Mouse (Mus musculus) neural tube, embryonic 15.5 days (tissue): ENCODE results near the gene Alkbh5. TPM values are rescaled to one million over a fixed set of nuclear protein-coding genes. Genes with fewer than 3 reads are reported as not detected.
"Not testable (repeated sequence)": the region's sequence is repeated elsewhere in the genome, so short reads cannot be mapped to it uniquely, and the experiment has no call there.

Experiments
- ATAC-seq: fragments of 200-750 bp; cut with Nextera tagmentation; 2 replicates; pipeline ENCODE4 v1.8.0; 2017; ENCODE audit warnings: mild to moderate bottlenecking, moderate TSS enrichment, moderate library complexity; ENCODE audit not compliant: low FRiP score
- H3K27ac ChIP-seq: fragments of 300-500 bp; sonication (generic); replicated peaks from 2 replicates; pipeline ENCODE4 v1.5.1; 2015; ENCODE audit warnings: mild to moderate bottlenecking, inconsistent platforms
- H3K27me3 ChIP-seq: fragments of 300-500 bp; sonication (generic); replicated peaks from 2 replicates; pipeline ENCODE4 v1.6.1; 2015; ENCODE audit warnings: inconsistent platforms
- H3K36me3 ChIP-seq: fragments of 300-500 bp; sonication (generic); 2 replicates; pipeline ENCODE4 v1.6.1; 2015; ENCODE audit warnings: inconsistent platforms
- H3K4me1 ChIP-seq: fragments of 300-500 bp; sonication (generic); 2 replicates; pipeline ENCODE4 v1.6.1; 2015; ENCODE audit warnings: inconsistent platforms
- H3K4me2 ChIP-seq: fragments of 300-500 bp; sonication (generic); 2 replicates; pipeline ENCODE4 v1.6.1; 2015; ENCODE audit warnings: inconsistent platforms, mild to moderate bottlenecking, moderate library complexity
- H3K4me3 ChIP-seq: fragments of 300-500 bp; sonication (generic); replicated peaks from 2 replicates; pipeline ENCODE4 v1.5.1; 2015; ENCODE audit warnings: mild to moderate bottlenecking, inconsistent platforms
- H3K9ac ChIP-seq: fragments of 300-500 bp; sonication (generic); replicated peaks from 2 replicates; pipeline ENCODE4 v1.6.1; 2015; ENCODE audit warnings: mild to moderate bottlenecking, inconsistent platforms
- H3K9me3 ChIP-seq: fragments of 300-500 bp; sonication (generic); replicated peaks from 2 replicates; pipeline ENCODE4 v1.6.1; 2016; ENCODE audit warnings: inconsistent platforms
- WGBS: fragments of 180-500 bp; shearing (Covaris S2); methylation state at CpG from one replicate; pipeline ENCODE4 v1.1.7; 2015; ENCODE audit warnings: mixed read lengths; 5-methylcytosine and 5-hydroxymethylcytosine counted together
- polyA plus RNA-seq: library from polyadenylated mRNA; unstranded; fragments of >200 nt; fragmentation: Nextera tagmentation; extraction: Ambion mirVana; gene quantifications from 2 replicates; pipeline ENCODE4 v1.2.1, GENCODE M21; 2015

Alkbh5 gene
- polyA plus RNA-seq, 1 experiment from 2014 or later, result 18.6 TPM

- peaks cover 36% of the 10 kb centered on the region for H3K36me3 ChIP-seq
- H3K9me3 ChIP-seq, result no peaks in the 10 kb centered on the region
- H3K27ac ChIP-seq, result no peak overlapping the region
- H3K27me3 ChIP-seq, result no peaks in the 10 kb centered on the region
- H3K4me3 ChIP-seq, result no peak overlapping the region
- H3K4me2 ChIP-seq, result no peak overlapping the region
- 95% methylated on average over 3 of the region's 3 CpGs for WGBS
- no peak overlapping the region for H3K9ac ChIP-seq
- ATAC-seq, result no peak
- H3K4me1 ChIP-seq, result peaks cover 22% of the 10 kb centered on the region
Observed at GRCm38 (mm10) chr11:60548112-60548511, 11.9 kb downstream of the Alkbh5 start.

DNA sequence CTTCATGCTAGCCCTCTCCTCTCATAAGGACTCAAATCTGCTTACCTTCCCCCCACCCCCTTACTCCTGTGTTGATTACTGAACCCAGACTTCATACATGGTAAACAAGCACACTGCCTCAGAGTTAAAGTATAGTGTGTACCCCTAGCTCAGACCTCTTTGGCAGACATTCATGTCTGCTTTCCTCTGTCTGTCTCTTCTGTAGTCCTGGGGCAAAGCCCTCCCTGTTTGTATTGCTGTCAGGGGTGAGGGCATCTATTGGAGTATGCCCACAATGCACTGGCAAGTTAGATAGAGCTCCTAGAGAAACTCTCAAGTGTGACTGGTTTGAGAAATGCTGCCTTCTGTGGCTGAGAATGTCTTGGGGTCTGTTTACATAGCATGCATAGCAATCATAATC is 16.9 kb downstream of the Alkbh5 start:
- Histone ChIP-seq H3K4me2 (no peak overlapping the region), H3K27ac (no peak overlapping the region), H3K36me3 (peaks cover 68% of the 10 kb centered on the region), H3K4me3 (no peak overlapping the region), H3K4me1 (no peaks in the 10 kb centered on the region), H3K9me3 (no peaks in the 10 kb centered on the region), H3K27me3 (no peaks in the 10 kb centered on the region), H3K9ac (no peak overlapping the region)
- ATAC-seq, result no peak

GRCm38 (mm10) chr11:60557675-60558074 is 21.5 kb downstream of the Alkbh5 start:
- Histone ChIP-seq H3K9me3 (no peaks in the 10 kb centered on the region), H3K4me2 (no peak overlapping the region), H3K4me1 (no peaks in the 10 kb centered on the region), H3K27me3 (no peaks in the 10 kb centered on the region), H3K4me3 (no peak overlapping the region), H3K9ac (no peak overlapping the region), H3K27ac (no peak overlapping the region), H3K36me3 (peaks cover 40% of the 10 kb centered on the region)
- WGBS, result 91% methylated on average over 3 of the region's 3 CpGs
- ATAC-seq, result no peak

DNA sequence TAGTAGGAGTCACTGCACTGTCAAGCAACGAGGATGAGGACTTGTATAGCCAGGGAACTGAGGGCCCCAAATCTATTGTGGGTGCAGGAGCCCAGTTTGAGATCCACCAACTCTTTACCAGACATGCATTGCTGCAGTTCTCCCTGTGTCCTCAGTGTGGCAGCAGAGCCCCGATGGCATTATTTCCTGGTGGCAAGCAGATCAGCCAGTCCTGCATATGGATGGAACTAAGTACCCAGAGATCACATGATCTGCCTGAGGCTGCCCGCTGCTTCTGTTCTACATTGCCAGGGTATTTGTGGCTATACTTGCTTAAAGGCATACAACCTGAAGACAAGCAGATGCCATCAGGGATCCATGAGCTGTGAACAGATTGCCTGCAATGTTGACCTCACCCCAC is 23.2 kb downstream of the Alkbh5 start:
- 11% methylated on average over 3 of the region's 3 CpGs for WGBS
- ATAC-seq, result no peak; the same call in 1 of the 2 replicates

DNA sequence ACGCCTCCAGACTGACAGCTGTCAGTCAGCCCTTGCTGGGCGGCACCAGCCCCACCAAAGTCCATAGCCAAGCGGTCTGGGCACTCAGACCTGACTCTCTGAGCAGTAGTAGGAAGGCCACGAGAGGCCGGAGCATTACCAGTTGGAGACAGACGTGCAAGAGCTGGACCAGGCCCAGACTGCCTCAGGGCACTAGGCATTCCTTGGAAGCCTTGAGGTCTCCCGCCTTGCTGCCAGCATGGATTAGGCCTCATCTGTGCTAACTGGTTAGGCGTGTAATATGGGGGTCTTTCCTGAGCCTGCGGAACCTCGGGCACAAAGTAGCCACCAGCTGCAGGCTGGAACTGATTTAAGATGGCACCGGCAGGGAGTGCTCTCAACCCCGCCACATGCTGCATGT is 37.8 kb downstream of the Alkbh5 start:
- 79% methylated on average over 12 of the region's 12 CpGs for WGBS
- not testable (repeated sequence) for H3K4me2 ChIP-seq, H3K9me3 ChIP-seq, H3K36me3 ChIP-seq, H3K9ac ChIP-seq, H3K4me3 ChIP-seq, H3K4me1 ChIP-seq, H3K27ac ChIP-seq, H3K27me3 ChIP-seq, ATAC-seq

More for the DNA sequence above, 23.2 kb downstream of the Alkbh5 start:
- Histone ChIP-seq H3K27ac (no peak overlapping the region), H3K27me3 (no peaks in the 10 kb centered on the region), H3K36me3 (peaks cover 24% of the 10 kb centered on the region), H3K4me3 (no peak overlapping the region), H3K4me2 (no peak overlapping the region), H3K9me3 (no peaks in the 10 kb centered on the region), H3K4me1 (no peaks in the 10 kb centered on the region), H3K9ac (no peak overlapping the region)

Other genes with a start within 250 kb of the Alkbh5 start
- gene Tom1l2, start 183.5 kb upstream of the Alkbh5 start, polyA plus RNA-seq, result 66.3 and 68.9 TPM in 2 replicates
- 5.3 and 6.2 TPM in 2 replicates for gene Drc3, start 183.1 kb upstream of the Alkbh5 start, polyA plus RNA-seq
- 22.5 and 24.2 TPM in 2 replicates for gene Gid4, start 119.2 kb upstream of the Alkbh5 start, polyA plus RNA-seq
- 45.7 and 48.6 TPM in 2 replicates for gene Atpaf2, start 117.9 kb upstream of the Alkbh5 start, polyA plus RNA-seq
- gene Drg2, start 81.8 kb upstream of the Alkbh5 start, polyA plus RNA-seq, result 94.6 and 98.5 TPM in 2 replicates
- gene Myo15, start 67.0 kb upstream of the Alkbh5 start, polyA plus RNA-seq, result 0.28 TPM in 2 replicates
- gene Llgl1, start 163.3 kb downstream of the Alkbh5 start, polyA plus RNA-seq, result 35.0 and 36.4 TPM in 2 replicates
- gene Flii, start 190.9 kb downstream of the Alkbh5 start, polyA plus RNA-seq, result 68.3 and 73.6 TPM in 2 replicates
- 23.1 and 25.3 TPM in 2 replicates for gene Mief2, start 192.0 kb downstream of the Alkbh5 start, polyA plus RNA-seq
- 6.7 and 8.6 TPM in 2 replicates for gene Top3a, start 241.0 kb downstream of the Alkbh5 start, polyA plus RNA-seq
- 4.8 and 5.2 TPM in 2 replicates for gene Smcr8, start 241.1 kb downstream of the Alkbh5 start, polyA plus RNA-seq